Mouse (Mus musculus) myocyte (in vitro differentiated cells): ENCODE results near the gene Rab4a.

ENCODE experiments used
- E2F4 ChIP-seq: IDR thresholded peaks from one replicate; pipeline ENCODE4 v1.6.1; 2011; ENCODE audit warnings: mild to moderate bottlenecking, control low read depth, moderate library complexity; ENCODE audit not compliant: insufficient read depth
- POLR2A ChIP-seq: IDR thresholded peaks from one replicate; pipeline ENCODE4 v1.6.1; 2011; ENCODE audit warnings: low read depth, mild to moderate bottlenecking, control low read depth, moderate library complexity; ENCODE audit not compliant: insufficient read length
- USF1 ChIP-seq: IDR thresholded peaks from one replicate; pipeline ENCODE4 v1.6.1; 2011; ENCODE audit warnings: low read depth, mild to moderate bottlenecking, control low read depth, moderate library complexity

DNA sequence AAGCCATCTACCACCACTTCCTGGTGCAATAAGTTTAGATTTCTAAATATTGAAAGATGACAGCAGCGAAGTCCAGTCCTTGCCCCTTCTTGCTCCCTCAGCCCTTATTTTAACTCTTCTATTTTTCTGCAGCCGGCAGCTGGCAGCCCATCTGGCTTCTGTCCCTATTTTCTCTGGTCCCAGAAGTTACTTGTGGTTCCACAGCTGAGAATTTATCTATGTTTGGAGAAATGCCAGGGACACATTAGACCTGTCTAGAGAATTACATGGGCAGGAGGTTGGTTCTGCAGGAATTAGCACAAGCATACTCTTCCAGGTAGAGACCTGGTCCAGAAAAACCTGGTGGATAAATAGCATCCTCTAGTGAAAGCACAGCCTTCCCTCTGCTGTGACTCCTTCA, 72.1 kb downstream of the Rab4a start:
- no peak for TF ChIP-seq USF1
- TF ChIP-seq POLR2A: no peak
- no peak for TF ChIP-seq E2F4
